Mouse (Mus musculus) embryonic facial prominence, embryonic 10.5 days (tissue): ENCODE measurements around the gene Serpini1. TPM values are rescaled to one million over a fixed set of nuclear protein-coding genes. Genes with fewer than 3 reads are reported as not detected.

Experiments used
- polyA plus RNA-seq: library from polyadenylated mRNA; unstranded; fragments of >200 nt; fragmentation: Nextera tagmentation; extraction: Ambion mirVana; gene quantifications from 2 replicates; pipeline ENCODE4 v1.2.1, GENCODE M21; 2016

The Serpini1 gene
- polyA plus RNA-seq, 1 experiment from 2014 or later, result 7.4 TPM

Other genes with a start within 250 kb of the Serpini1 start
- gene Wdr49, start 75.4 kb upstream of the Serpini1 start, polyA plus RNA-seq, result not detected in 2 replicates
- gene Pdcd10, start 691 bp upstream of the Serpini1 start, polyA plus RNA-seq, result 77.2 and 82.3 TPM in 2 replicates
- not detected in 2 replicates for gene Gm29133, start 190.7 kb downstream of the Serpini1 start, polyA plus RNA-seq